Mouse (Mus musculus): ENCODE measurements around the gene Cic. TPM values are rescaled to one million over a fixed set of nuclear protein-coding genes. Genes with fewer than 3 reads are reported as not detected.
A peak's percentile ranks its signal among the peaks of the same experiment; 100 is the strongest.

The Cic gene
- polyA plus RNA-seq, 1 experiment from 2014 or later, result 39.1 TPM

GRCm38 (mm10) chr7:25294960-25295722, 27.6 kb downstream of the Cic start:
- DNase-seq, result no peak
- ATAC-seq (ENCODE audit: insufficient read depth), result no peak
- Histone ChIP-seq H3K9ac (no peak overlapping the region), H3K27ac (ENCODE audit: low read depth) (no peak overlapping the region), H3K36me3 (ENCODE audit: insufficient read depth) (peaks cover 56% of the 10 kb centered on the region), H3K4me3 (ENCODE audit: low read depth, low read length) (no peak overlapping the region), H3K4me1 (ENCODE audit: insufficient read depth) (no peaks in the 10 kb centered on the region), H3K9me3 (ENCODE audit: low read depth, low read length) (no peaks in the 10 kb centered on the region), H3K4me2 (no peak overlapping the region), H3K27me3 (ENCODE audit: insufficient read depth, low read length) (no peaks in the 10 kb centered on the region)
- 81% methylated on average over 12 of the region's 12 CpGs for WGBS
- no peak for TF ChIP-seq CTCF (IDR thresholded peaks at IDR 0.05; ENCODE audit: low read depth)

- DNase-seq, result peak; percentile 64
- WGBS, result under 1% methylated on average over 21 of the region's 21 CpGs
Observed at GRCm38 (mm10) chr7:25296945-25297453, 29.5 kb downstream of the Cic start.

GRCm38 (mm10) chr7:25297454-25298325, 30.2 kb downstream of the Cic start, which contains the start of gene Pafah1b3:
Gene Pafah1b3, minus strand, starts transcription at chr7:25297986.
- Histone ChIP-seq H3K4me2 (peak within 1 kb of the TSS; percentile 79), H3K27ac (ENCODE audit: low read depth) (peak within 1 kb of the TSS; percentile 97), H3K9me3 (ENCODE audit: low read depth, low read length) (no peaks in the 10 kb centered on the region), H3K4me1 (ENCODE audit: insufficient read depth) (no peaks in the 10 kb centered on the region), H3K9ac (peak within 1 kb of the TSS; percentile 84), H3K27me3 (ENCODE audit: insufficient read depth, low read length) (no peaks in the 10 kb centered on the region), H3K4me3 (ENCODE audit: low read depth, low read length) (peak within 1 kb of the TSS; percentile 61), H3K36me3 (ENCODE audit: insufficient read depth) (peaks cover 30% of the 10 kb centered on the region)
- peak; percentile 92 for ATAC-seq (ENCODE audit: insufficient read depth)
- under 1% methylated on average over 52 of the region's 52 CpGs for WGBS
- peak; percentile 94 for DNase-seq
- TF ChIP-seq CTCF (IDR thresholded peaks at IDR 0.05; ENCODE audit: low read depth), result peak; percentile 75

More at GRCm38 (mm10) chr7:25296945-25297453, 29.5 kb downstream of the Cic start:
- H3K9ac ChIP-seq, result peak overlapping the region; percentile 84
- no peaks in the 10 kb centered on the region for H3K4me1 ChIP-seq (ENCODE audit: insufficient read depth)
- peak overlapping the region; percentile 97 for H3K27ac ChIP-seq (ENCODE audit: low read depth)
- no peaks in the 10 kb centered on the region for H3K27me3 ChIP-seq (ENCODE audit: insufficient read depth, low read length)
- H3K4me2 ChIP-seq, result peak overlapping the region; percentile 79
- H3K4me3 ChIP-seq (ENCODE audit: low read depth, low read length), result peak overlapping the region; percentile 61
- no peaks in the 10 kb centered on the region for H3K9me3 ChIP-seq (ENCODE audit: low read depth, low read length)
- no peak for TF ChIP-seq CTCF (IDR thresholded peaks at IDR 0.05; ENCODE audit: low read depth)
- peaks cover 37% of the 10 kb centered on the region for H3K36me3 ChIP-seq (ENCODE audit: insufficient read depth)
- peak; percentile 39 for ATAC-seq (ENCODE audit: insufficient read depth)

- H3K36me3 ChIP-seq (ENCODE audit: insufficient read depth), result no peaks in the 10 kb centered on the region
- no peak within 1 kb of the TSS for H3K4me2 ChIP-seq
- H3K27ac ChIP-seq (ENCODE audit: low read depth), result no peak within 1 kb of the TSS
Observed at GRCm38 (mm10) chr7:25301063-25301462, 33.6 kb downstream of the Cic start, which contains the start of gene Prr19. Gene Prr19, plus strand, starts transcription at chr7:25301411.

GRCm38 (mm10) chr7:25303003-25303684, 35.6 kb downstream of the Cic start:
- H3K9me3 ChIP-seq (ENCODE audit: low read depth, low read length), result no peaks in the 10 kb centered on the region
- H3K4me1 ChIP-seq (ENCODE audit: insufficient read depth), result peaks cover 3% of the 10 kb centered on the region; the same call in 1 of the 2 replicates
- H3K4me2 ChIP-seq, result no peak overlapping the region
- no peak for ATAC-seq (ENCODE audit: insufficient read depth)
- H3K4me3 ChIP-seq (ENCODE audit: low read depth, low read length), result no peak overlapping the region
- H3K27ac ChIP-seq (ENCODE audit: low read depth), result no peak overlapping the region
- 53% methylated on average over 9 of the region's 9 CpGs for WGBS
- no peak for DNase-seq
- H3K27me3 ChIP-seq (ENCODE audit: insufficient read depth, low read length), result peaks cover 15% of the 10 kb centered on the region; the same call in 1 of the 2 replicates
- H3K9ac ChIP-seq, result no peak overlapping the region
- no peak for TF ChIP-seq CTCF (IDR thresholded peaks at IDR 0.05; ENCODE audit: low read depth)
- no peaks in the 10 kb centered on the region for H3K36me3 ChIP-seq (ENCODE audit: insufficient read depth)

More at GRCm38 (mm10) chr7:25301063-25301462, 33.6 kb downstream of the Cic start, which contains the start of gene Prr19:
- no peak for ATAC-seq (ENCODE audit: insufficient read depth)
- no peak within 1 kb of the TSS for H3K9ac ChIP-seq
- H3K4me3 ChIP-seq (ENCODE audit: low read depth, low read length), result no peak within 1 kb of the TSS
- TF ChIP-seq CTCF (IDR thresholded peaks at IDR 0.05; ENCODE audit: low read depth), result no peak
- peaks cover under 1% of the 10 kb centered on the region; the same call in 1 of the 2 replicates for H3K4me1 ChIP-seq (ENCODE audit: insufficient read depth)
- DNase-seq, result peak; percentile 66
- peaks cover 3% of the 10 kb centered on the region; the same call in 1 of the 2 replicates for H3K27me3 ChIP-seq (ENCODE audit: insufficient read depth, low read length)
- no peaks in the 10 kb centered on the region for H3K9me3 ChIP-seq (ENCODE audit: low read depth, low read length)
- WGBS, result 63% methylated on average over 19 of the region's 19 CpGs

- no peaks in the 10 kb centered on the region for H3K9me3 ChIP-seq (ENCODE audit: low read depth, low read length)
- H3K4me3 ChIP-seq (ENCODE audit: low read depth, low read length), result no peak overlapping the region
- TF ChIP-seq CTCF (IDR thresholded peaks at IDR 0.05; ENCODE audit: low read depth), result no peak
- no peak overlapping the region for H3K9ac ChIP-seq
- H3K4me2 ChIP-seq, result no peak overlapping the region
- H3K36me3 ChIP-seq (ENCODE audit: insufficient read depth), result no peaks in the 10 kb centered on the region
- peaks cover 3% of the 10 kb centered on the region; the same call in 1 of the 2 replicates for H3K4me1 ChIP-seq (ENCODE audit: insufficient read depth)
- peaks cover 20% of the 10 kb centered on the region; the same call in 1 of the 2 replicates for H3K27me3 ChIP-seq (ENCODE audit: insufficient read depth, low read length)
- no peak for DNase-seq
- no peak overlapping the region for H3K27ac ChIP-seq (ENCODE audit: low read depth)
- ATAC-seq (ENCODE audit: insufficient read depth), result no peak
- WGBS, result 55% methylated on average over 3 of the region's 3 CpGs
Observed at GRCm38 (mm10) chr7:25303685-25304006, 36.1 kb downstream of the Cic start.
